Mouse (Mus musculus) cerebellum, adult 2 months (tissue): ENCODE measurements at regions not wholly inside any gene's neighbourhood (a gene's known extent, or its start where the extent isn't known, plus 50 kb on each side); places are given as distances from the start of the nearest gene placed in this dataset.

Source experiments
- CTCF ChIP-seq: fragments of 200-500 bp; IDR thresholded peaks from 2 replicates; pipeline ENCODE4 v1.5.1; 2011; ENCODE audit warnings: low read depth, mild to moderate bottlenecking, control low read depth, low read length, moderate library complexity, borderline replicate concordance; ENCODE audit not compliant: insufficient read depth
- POLR2A ChIP-seq: fragments of 200-500 bp; IDR thresholded peaks from 2 replicates; pipeline ENCODE4 v1.6.1; 2011; ENCODE audit warnings: low read length, control low read depth, borderline replicate concordance; ENCODE audit not compliant: insufficient read depth

GRCm38 (mm10) chr1:61302570-61303071, 324.9 kb downstream of the Icos start:
- TF ChIP-seq CTCF (no peak), POLR2A (no peak)
